Mouse (Mus musculus) gastrocnemius, postnatal 25 days (tissue): Measurements from ENCODE around the gene Srr. TPM values are rescaled to one million over a fixed set of nuclear protein-coding genes. Genes with fewer than 3 reads are reported as not detected.
A peak's percentile ranks its signal among the peaks of the same experiment; 100 is the strongest.

ENCODE experiments used
- DNase-seq: peaks from one replicate; pipeline ENCODE4 v3.0.0; 2022
- total RNA-seq, 2 experiments: library from RNA; stranded (reverse); gene quantifications; 1 replicate in 1 of 2; 2 replicates in 1 of 2; pipeline ENCODE4 v1.2.3; 2021

Srr gene
- total RNA-seq, 2 experiments from 2014 or later = 20.1 to 21.9 TPM

DNA sequence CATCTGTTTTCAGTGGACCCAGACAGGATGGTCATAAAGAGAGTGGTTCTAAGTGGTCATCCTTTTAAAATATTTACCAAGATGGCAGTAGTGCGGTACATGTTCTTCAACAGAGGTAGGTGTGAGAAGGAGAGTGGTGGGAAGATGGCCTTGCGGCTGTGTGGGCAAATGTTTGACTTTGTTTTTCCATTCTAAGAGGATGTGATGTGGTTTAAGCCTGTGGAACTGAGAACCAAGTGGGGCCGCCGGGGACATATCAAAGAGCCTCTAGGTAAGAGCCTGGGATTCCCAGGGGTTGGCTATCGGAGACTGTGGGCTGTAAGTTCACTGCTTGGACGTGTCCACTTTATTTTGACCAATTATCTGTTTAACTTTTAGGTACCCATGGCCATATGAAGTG lies 17.9 kb downstream of the Srr start:
- no peak for DNase-seq

DNA sequence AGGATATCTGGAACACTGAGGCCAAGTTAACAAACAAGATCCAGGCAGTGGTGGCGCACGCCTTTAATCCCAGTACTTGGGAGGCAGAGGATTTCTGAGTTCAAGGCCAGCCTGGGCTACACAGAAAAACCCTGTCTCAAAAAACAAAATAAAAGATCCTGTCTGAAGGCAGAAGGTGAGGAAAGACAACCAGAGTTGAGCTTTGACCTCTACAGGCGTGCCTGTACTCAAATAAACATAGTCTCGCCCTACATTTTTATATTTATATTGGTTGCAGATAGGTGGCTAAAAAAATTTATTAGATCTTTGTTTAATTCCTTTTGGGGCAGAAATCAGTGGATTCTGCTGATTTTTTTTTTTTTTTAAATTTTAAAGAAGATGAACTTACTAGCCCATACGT lies 23.3 kb downstream of the Srr start:
- no peak for DNase-seq

DNA sequence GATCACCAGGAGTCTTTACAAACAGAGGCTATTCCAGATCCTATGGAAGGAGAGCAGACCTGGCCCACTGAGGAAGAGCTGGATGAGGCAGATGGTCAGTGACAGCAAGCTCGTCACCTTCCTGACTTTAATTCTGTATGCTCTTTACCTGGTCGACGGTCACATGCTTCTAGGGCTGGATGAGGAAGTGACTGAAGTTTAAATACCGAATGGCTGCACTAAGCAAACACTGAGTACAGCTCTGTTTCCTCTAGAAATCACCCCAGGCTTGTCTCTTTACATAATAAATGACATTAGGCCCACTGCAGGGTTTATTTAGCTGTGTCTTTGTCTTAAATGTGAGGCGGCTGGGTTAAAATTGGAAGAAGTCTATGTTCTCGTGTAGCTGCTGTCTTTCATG lies 24.2 kb downstream of the Srr start:
- no peak for DNase-seq

DNA sequence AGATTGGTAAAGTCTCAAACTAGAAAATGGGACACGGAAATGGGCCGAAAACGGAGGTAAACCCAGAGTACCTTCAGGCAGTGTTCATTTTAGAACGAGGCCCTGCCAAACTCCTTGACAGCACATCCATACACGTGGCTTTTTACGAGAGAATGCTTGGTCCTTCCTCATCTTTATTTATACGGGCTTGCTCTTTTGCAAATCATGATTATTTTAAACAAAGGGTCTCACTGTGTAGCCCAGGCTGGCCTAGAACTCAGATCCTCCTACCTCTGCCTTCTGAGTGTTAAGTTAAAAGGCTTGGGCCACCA lies 27.3 kb downstream of the Srr start:
- no peak for DNase-seq

DNA sequence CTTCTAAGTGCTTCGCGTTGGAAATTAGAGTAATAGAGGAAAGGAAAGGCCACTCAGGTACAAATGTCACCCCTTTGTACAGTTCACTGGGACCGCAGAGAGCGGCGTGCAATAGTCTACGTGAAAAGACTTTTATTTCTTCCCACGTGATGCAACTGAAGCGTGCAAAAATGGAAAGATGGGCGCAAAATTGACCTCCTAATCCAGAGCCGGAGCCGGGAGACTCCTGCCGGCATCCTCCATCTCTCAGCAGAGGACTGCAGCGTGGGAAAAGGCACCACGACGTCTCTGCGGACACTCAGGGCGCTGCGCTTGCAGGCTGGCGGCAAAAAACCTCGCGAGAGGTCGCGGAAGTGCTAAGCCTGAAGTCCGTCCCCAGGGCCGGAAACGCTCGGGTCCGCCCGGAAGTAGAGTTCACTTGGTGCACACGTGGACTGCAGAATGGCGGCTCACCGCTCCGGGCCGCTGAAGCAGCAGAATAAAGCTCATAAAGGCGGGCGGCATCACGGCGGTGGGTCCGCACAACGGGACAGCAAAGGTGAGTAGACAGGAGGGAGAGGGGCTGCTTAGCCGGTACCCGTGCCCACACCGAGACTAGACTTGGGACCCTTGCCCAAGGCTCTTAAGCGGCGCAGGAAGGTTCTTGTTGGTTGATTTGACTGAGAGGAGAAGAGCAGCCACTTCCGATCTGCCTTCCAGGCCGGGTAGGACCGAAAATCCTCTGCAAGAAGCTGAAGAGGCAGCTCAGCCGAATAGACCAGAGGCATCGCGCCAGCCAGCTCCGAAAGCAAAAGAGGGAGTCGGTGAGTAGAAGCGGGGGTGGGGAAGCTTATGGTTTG lies 27.9 kb downstream of the Srr start, which contains the start of gene Tsr1:
Gene Tsr1 (plus strand): TSS at position 394 of the 839 bp plus-strand sequence.
- DNase-seq = peak; percentile 91

DNA sequence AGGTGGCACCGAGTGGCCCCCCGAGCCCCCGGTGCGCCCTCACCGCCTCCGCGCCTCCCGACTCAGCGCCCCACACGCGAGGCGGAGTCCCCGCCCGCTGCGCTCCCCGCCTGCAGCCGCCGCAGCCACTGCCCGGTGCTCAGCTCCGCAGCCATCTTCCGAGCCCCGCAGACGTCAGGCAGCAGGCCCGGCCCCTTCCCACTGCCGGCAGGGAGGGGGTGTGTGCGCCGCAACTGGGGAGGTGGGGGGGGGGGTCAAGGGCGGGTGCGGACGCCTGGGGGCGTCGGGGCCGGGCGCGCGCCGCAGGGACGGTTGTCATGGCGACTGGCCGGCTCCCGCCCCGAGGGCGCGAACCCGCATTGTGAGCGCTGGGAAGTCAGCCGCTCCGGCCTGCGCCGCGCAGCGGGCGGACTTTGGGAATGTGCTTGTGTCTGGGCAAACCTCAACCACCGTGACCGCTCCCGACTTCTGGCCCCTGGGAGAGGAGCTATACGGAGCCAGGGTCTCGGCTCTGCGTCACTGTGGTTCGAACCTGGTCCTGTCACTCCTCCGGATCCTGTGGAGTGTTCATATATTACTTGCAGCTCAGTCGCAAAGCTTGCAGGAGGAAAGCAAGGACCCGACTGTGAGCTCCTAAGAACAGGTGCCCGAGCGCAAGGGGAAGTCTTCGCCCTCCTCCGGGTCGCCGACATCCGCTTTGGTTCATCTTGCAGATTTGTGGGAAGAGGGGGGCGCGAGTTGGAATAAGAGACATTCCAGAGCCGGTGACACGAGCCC lies 28.7 kb downstream of the Srr start, which contains the start of gene Sgsm2:
Gene Sgsm2 (minus strand): TSS at position 160 of the 777 bp plus-strand sequence.
- peak; percentile 62 for DNase-seq

DNA sequence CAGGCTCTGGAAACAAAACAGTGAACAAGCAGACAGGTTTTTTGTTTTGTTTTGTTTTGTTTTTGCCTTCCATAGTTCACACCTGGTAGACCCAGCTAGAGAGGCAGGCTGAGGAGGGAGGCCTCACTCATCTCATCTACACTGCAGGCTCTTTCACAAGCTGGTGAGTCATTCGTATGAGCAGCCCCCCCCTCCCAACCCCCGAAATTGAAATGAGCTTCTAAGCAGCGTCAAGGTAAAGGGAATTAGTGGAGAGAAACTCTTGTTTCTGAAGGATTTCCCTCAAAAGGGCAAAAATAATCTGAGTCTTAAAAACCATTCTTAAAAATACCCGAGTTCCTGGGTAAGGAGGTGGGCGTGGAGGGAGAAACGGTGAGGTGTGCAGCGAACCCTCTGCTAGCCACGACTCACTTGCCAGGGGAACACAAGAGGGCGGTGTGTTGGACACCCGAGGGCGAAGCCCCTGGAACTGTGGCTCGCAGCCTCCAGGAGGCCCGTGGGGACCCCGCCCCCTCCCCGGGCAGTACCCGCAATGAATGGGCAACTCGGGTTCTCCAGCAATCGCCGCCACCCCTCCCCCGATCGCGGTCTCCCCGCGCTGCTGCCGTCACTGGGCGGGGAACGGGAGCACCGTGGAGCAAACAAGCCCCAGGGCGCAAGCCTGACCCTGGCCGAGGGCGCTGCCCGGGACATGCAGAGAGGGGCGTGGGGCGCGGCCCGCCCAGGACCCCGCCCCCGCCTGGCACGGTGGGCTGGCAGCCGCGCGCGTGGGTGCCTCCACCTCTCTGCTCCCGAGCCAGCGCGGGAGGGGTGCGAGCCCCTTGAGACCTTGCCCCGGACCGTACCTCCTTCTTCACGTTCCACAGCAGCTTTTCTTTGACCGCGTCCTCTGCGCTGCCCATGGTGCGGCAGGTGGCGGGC lies 29.5 kb downstream of the Srr start:
- DNase-seq = peak; percentile 67

DNA sequence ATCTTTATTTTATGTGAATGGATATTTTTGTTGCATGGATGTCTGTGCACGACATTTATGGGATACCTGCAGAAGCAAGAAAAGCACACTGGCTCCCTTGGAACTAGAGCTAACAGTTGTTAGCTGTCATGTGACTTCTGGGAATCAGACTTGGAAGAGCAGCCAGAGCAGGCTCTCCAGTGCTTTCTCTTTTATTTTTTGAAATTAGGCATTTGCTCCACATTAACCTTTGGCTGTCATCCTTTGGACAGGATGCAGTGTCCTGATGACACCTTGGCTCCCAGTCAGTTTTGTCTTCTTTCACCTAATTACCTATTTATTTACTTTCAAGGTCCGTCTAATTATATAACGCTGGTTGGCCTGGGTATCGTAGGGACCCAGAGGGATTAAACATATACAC lies 31.1 kb downstream of the Srr start:
- no peak for DNase-seq

DNA sequence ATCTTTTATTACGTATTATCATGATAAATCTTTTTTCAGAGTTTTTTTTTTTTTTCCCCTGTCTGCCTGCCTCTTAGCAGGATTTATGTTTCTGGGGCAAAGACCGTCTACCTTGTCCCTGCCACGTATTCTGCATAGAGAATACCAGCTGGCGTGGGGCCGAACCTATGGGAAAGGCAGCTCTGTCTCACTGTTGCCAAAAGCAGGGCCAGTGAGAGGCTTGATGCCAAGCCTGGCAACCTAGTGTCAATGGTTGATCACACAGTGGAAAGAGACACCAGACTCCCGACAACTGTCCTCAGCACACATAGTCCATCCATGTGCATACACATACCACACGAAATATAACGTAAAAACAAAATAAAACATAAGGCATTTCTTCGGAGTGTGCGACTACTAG lies 42.6 kb downstream of the Srr start:
- DNase-seq = no peak

DNA sequence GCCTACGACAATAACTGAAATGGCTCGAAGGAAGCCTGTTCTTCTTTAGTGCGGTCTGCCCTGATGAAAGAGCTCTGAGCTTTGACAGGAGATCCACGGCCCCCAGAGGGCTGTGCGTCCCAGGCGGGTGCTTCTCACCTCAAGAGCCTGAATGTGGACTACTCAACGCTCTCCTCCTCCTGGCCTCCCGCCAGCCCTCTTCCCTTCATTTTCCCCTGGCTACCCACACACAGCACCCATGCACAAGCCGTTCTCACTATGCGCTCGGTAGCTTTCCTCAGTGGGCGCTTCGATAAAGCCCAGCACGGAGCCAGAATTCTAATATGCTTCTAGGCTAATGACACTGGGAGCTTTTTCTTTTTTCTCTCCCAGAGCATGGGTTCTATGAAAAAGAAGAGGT lies 43.8 kb downstream of the Srr start:
- no peak for DNase-seq

DNA sequence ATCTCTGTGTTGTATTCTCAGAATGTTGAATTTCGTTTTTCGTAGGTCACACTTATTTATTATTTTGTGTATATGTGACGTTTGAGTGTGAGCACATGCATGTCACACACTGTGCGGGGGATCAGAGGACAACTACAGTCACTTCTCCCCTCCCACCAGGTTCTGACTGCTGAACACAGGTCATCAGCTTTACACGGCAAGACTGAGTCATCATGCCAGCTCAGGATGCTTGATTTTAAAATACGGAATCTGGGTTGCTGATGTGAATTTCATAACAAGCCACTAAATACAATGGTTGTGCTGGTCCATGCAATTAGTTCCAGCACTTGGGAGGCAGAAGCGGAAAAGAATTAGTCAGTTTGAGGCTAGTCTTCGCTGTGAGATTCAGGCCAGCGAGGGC lies 44.7 kb downstream of the Srr start:
- no peak for DNase-seq

DNA sequence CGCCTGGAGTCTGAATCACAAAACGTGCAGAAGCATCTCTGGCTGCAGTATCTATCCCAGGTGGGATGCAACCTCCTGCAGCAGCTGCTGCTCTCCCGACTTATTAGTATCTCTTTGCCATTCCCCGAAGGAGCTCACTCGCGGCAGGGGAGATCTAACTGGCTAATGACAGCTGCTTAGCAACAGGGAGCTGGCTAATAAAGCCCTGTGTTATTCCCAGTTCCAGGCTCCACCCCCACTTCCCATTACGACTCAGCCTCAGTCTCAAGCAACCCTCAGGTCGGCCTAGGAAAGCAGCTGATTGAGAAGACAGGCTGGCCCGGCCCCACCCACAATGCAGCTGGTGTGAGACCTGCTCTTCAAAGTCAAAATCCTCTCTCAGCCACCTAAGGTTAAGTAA lies 48.9 kb downstream of the Srr start:
- peak; percentile 60 for DNase-seq

DNA sequence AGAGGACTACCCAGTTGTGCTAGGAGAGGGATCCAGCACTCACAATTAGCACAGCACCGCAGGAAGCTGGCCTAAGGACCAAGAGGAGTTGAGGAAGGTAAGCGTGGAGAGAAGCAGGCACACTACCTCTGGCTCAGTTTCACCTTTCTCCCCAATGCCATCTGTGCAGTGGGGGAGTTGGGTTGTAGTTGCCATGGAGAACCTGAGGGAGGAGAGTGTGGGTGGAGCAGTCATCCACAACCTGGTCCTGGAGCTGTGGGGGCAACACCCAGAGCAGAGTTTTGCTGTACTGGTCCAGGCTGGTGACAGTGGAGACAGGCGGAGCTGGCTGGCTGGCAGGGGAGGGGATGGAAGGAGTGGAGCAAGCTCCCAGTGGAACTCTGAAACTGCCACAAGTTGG lies 51.1 kb downstream of the Srr start:
- DNase-seq = no peak

DNA sequence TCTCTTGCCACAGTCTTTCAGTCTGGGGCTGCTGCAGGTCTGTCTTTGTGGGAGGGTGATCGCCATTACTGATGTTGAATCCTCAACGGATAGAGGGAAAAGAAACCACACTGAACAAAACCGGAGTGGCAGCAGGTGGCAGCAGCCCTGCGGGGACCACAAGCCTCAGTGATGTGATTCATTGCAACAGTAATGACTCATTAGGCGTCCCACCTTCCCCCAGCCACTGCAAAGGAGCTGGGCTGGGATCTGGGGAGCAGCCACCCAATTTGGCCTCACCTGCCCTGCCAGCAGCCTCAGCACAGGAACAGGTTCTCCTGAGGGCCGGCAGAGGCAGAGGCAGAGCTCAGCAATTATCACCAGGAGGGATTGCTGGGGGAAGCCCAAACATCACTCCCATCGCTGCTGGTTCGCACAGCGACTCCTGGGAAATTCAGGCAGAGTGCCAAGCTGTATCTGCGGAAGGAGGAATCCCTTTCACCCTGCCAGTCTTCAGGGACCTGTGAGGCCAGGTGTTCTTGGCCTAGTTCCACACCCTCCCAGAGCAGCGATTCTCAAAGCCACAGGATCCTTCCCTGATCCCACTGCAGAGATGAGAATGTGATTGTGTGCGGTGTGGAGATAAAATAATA lies 54.6 kb downstream of the Srr start:
- no peak for DNase-seq

DNA sequence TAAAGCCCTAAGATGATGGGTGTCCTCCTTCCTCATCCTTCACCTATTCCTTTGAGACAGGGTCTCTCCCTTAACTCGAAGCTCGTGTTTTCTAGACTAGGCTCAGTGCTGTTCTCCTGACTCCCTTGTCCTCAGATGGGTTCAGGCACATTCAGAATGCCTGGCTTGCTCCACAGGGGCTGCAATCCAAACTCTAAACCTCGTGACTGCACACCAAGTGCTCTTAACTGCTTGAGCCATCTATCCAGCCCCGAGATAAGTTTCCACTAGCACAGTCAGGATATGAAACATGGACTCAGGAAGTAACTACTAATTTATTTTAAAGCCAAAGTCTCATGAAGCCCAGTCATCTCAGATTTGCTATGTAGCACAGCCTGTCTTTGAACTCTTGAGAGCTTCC lies 55.2 kb downstream of the Srr start:
- peak; percentile 72 for DNase-seq

DNA sequence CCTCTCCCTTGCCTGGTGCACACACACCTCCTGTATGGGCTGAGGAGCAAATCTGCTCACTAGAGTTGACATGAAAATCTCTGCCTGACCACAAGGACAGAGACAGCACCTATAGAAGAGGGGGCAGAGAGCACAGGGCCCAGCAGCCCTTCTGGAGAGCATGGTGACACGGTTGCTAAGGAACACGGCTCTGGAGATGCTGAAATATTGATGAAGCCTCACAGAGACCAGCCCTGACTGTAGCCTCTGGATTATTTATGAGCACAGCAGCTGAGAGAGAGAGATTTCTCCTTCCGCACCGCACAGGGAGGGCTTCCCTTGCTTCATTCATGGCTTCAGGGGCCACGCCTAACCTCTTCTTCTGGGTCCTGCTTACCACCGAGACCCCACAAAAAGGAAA lies 56.1 kb downstream of the Srr start:
- no peak for DNase-seq

DNA sequence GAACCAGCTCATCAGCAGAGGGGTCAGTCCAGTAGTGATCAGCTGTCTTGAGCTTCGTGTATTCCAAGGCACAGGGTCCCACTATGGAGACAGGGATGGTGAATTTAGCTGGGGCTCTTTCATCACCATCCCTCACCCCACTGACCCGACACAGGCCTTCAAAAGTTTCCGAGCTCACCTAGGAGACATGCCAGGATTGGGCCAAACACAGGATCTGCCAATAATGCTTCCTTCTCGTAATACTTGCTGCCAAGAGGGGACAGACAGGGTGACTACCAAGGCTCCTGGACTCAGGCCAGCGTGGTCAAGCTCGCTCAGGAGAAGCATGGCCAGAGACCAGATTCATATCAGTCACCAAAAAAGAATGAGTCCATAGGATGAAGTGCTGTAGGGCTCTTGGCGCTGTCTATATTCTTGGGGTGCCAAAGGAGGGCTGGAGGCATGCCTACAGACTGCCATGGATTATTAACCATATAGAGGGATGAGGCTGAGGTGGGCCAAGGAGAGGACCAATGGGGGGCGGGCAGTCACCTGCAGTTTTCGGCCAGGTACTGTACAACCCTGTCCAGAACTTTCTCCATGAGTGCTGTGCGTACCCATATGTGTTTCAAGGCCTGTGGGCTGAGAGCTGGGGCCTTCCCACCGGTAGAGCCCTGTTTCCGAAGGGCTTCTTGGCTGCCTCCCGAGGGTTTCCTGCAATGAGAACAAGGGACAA lies 57.5 kb downstream of the Srr start:
- no peak for DNase-seq

DNA sequence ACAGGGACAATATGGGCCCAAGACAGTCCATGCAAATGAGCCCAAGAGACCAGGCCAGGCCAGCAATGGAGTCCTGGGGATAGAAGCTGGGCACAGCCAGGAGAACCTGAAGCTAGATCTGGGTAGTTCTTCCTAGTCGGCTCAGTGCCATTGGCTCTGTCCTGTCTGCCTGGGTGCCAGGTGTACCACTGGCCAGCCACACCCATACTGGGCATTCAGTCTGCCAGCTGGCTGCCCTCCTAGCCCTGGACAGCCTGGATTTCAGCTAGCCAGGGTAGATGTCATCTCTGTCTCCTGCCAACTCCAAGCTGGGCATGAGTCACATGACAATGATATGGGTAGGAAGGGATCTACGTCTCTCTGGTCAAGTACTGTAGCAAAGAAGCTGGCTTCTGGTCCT lies 58.6 kb downstream of the Srr start:
- DNase-seq = peak; percentile 93

DNA sequence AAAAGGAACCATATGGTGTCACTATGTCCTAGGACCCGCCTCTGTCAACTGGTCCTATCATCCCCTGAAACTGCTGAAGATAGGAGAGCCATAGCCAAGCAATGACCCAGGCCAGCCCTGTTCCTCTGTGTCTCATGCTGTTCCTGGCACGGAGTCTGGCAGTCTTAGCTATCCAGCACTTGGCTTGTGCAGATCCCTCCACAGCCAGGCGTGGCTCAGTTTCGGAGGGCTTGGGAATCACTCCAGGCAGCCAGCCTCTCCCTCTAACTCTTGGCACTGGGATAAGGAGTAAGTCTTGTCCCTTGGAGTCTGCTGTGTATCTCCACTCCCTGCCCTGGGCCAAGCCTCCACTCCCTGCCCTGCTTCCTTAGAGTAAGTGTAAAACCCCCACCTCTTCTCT lies 59.1 kb downstream of the Srr start:
- peak; percentile 95 for DNase-seq

DNA sequence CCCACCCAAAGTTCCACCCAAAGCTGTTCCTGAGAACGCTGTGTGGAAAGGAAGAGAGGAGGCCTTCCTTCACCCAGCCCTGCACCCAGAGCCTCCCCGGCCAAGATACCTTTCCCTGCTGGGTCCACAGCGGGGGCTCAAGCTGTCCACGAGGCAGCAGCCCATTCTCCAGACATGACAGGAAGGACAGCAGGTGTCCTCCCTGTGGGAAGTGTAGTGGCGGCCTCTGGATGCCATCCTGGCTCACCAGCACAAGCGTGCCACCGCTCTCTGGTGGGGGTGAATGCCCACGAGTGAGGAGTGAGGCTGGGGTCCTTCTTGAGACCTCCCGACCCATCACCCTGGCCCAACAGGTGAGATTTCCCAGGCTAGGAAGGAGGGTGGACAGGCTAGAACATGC lies 60.5 kb downstream of the Srr start:
- no peak for DNase-seq

DNA sequence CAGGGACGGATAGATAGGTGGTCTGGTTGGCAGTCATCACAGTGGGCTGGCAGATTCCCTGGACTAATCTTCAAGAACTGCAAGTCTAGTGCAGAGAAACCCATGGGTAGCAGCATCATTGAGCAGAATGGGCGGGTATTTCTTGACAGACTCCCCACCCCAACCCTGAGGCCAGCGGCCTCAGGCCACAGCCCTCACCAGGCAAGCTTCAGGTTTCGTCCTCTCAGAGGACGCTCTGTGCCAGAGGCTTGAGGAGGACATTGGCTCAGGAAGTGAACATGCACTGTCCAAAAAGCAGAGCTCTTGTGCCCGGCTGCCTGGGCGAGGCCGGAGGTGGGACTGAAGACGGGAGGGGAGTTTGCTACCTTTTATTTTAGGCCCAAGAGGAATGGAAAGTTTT lies 61.3 kb downstream of the Srr start:
- peak; percentile 62 for DNase-seq
